Mouse (Mus musculus) CH12F3 (cell line): ENCODE data around the gene Mon1a.

ENCODE experiments used
- in situ Hi-C: fragments of 300-500 bp; cut with MboI; formaldehyde crosslinking; loops from 2 replicates; pipeline ENCODE4 v1.14.3; 2020; ENCODE audit warnings: low sequenced_read_pairs

Gene Mon1a

GRCm38 (mm10) chr9:107887804-107888266 is at the start of gene Mon1a:
TSS of gene Mon1a (plus strand) at chr9:107888151.
- in situ Hi-C loops = no loop called here

- in situ Hi-C loops = no loop called here
Observed at GRCm38 (mm10) chr9:107838869-107839268, 49.1 kb upstream of the Mon1a start.

GRCm38 (mm10) chr9:107842709-107843108 is 45.2 kb upstream of the Mon1a start:
- in situ Hi-C loops = no loop called here

- in situ Hi-C loops = no loop called here
Observed at GRCm38 (mm10) chr9:107848922-107849321, 39.0 kb upstream of the Mon1a start.

GRCm38 (mm10) chr9:107858343-107858742 is 29.6 kb upstream of the Mon1a start:
- in situ Hi-C loops = no loop called here

- in situ Hi-C loops = no loop called here
Observed at GRCm38 (mm10) chr9:107864493-107864892, 23.5 kb upstream of the Mon1a start.

- in situ Hi-C loops = no loop called here
Observed at GRCm38 (mm10) chr9:107866081-107866480, 21.9 kb upstream of the Mon1a start.

GRCm38 (mm10) chr9:107872350-107873098 is 15.4 kb upstream of the Mon1a start:
- in situ Hi-C loops = no loop called here

- in situ Hi-C loops = no loop called here
Observed at GRCm38 (mm10) chr9:107873137-107873536, 14.8 kb upstream of the Mon1a start, which contains the start of gene Rbm6. TSS of gene Rbm6 (minus strand) at chr9:107873237.

GRCm38 (mm10) chr9:107880411-107880810 is 7.5 kb upstream of the Mon1a start:
- in situ Hi-C loops = no loop called here

- in situ Hi-C loops = no loop called here
Observed at GRCm38 (mm10) chr9:107888267-107888850, 408 bp downstream of the Mon1a start.

GRCm38 (mm10) chr9:107890260-107890659 is 2.3 kb downstream of the Mon1a start:
- in situ Hi-C loops = no loop called here

- in situ Hi-C loops = no loop called here
Observed at GRCm38 (mm10) chr9:107891023-107891422, 3.1 kb downstream of the Mon1a start.

- in situ Hi-C loops = no loop called here
Observed at GRCm38 (mm10) chr9:107898563-107898962, 10.6 kb downstream of the Mon1a start.

- in situ Hi-C loops = no loop called here
Observed at GRCm38 (mm10) chr9:107899855-107900254, 11.9 kb downstream of the Mon1a start.

- in situ Hi-C loops = no loop called here
Observed at GRCm38 (mm10) chr9:107900840-107901626, 13.1 kb downstream of the Mon1a start.

- in situ Hi-C loops = no loop called here
Observed at GRCm38 (mm10) chr9:107901627-107901914, 13.6 kb downstream of the Mon1a start.

- in situ Hi-C loops = no loop called here
Observed at GRCm38 (mm10) chr9:107904726-107905125, 16.8 kb downstream of the Mon1a start.

- in situ Hi-C loops = no loop called here
Observed at GRCm38 (mm10) chr9:107906252-107906966, 18.5 kb downstream of the Mon1a start, which contains the start of gene Mst1r. TSS of gene Mst1r (plus strand) at chr9:107906873.

GRCm38 (mm10) chr9:107906967-107907800 is 19.2 kb downstream of the Mon1a start:
- in situ Hi-C loops = no loop called here
